Mouse (Mus musculus) small intestine, adult 2 months (tissue): ENCODE results near the gene I830077J02Rik.

ENCODE experiments used
- CTCF ChIP-seq: fragments of 200-500 bp; IDR thresholded peaks from 2 replicates; pipeline ENCODE4 v1.5.1; 2012; ENCODE audit warnings: low read depth, mild to moderate bottlenecking, control low read depth, inconsistent platforms, low read length, moderate library complexity, mixed read lengths; ENCODE audit not compliant: insufficient replicate concordance, insufficient read length; ENCODE audit errors: extremely low read depth
- POLR2A ChIP-seq: fragments of 200-500 bp; IDR thresholded peaks from 2 replicates; pipeline ENCODE4 v1.6.1; 2012; ENCODE audit warnings: low read depth, mild to moderate bottlenecking, control low read depth, inconsistent platforms, low read length, moderate library complexity

GRCm38 (mm10) chr3:105912097-105912880, 20.2 kb downstream of the I830077J02Rik start:
- no peak for TF ChIP-seq POLR2A
- TF ChIP-seq CTCF: no peak
